Mouse (Mus musculus): ENCODE data around the gene Tssc4. TPM values are rescaled to one million over a fixed set of nuclear protein-coding genes. Genes with fewer than 3 reads are reported as not detected.

Gene Tssc4
- polyA plus RNA-seq, 1 experiment from 2014 or later = 94.5 TPM

DNA sequence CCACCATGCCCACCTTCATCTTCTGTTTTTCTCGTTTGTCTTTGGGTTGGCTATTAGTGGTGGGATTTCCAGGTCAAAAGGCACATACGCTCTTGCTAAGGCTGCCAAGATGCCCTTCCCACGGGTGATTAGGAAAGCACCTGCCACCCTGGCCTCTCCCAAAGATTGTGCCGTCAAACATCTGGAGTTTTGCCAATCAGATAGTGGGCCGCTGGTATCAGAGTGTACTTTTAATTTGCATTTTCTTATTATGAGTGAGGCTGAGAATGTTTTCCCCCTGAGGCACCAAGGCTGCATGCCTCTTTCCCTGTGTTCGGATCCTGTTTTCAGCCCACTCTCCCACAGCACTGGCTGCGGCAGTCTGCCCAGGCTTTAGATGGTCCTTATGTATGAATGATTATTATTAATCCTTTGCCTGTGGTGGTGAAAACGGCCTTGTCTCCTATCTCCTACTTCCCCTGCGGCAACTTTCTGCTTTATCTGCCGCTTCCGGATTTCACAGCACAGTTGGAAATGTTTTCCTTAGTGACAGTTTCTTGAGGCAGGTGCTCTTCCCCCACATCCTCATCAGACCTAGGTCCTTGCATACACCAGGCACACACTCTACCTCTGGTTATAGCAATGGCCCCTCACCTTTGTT, 36.3 kb downstream of the Tssc4 start:
- peaks cover 67% of the 10 kb centered on the region for H3K27me3 ChIP-seq (replicated peaks)
- no peaks in the 10 kb centered on the region for H3K9me3 ChIP-seq (replicated peaks)
- H3K36me3 ChIP-seq = no peaks in the 10 kb centered on the region
- no peak overlapping the region for H3K27ac ChIP-seq (replicated peaks)
- no peak overlapping the region for H3K9ac ChIP-seq (replicated peaks)
- WGBS = 72% methylated on average over 11 of the region's 11 CpGs
- H3K4me2 ChIP-seq = no peak overlapping the region
- peaks cover 10% of the 10 kb centered on the region for H3K4me1 ChIP-seq
- H3K4me3 ChIP-seq (replicated peaks) = no peak overlapping the region
- ATAC-seq (ENCODE audit: low FRiP score) = no peak

DNA sequence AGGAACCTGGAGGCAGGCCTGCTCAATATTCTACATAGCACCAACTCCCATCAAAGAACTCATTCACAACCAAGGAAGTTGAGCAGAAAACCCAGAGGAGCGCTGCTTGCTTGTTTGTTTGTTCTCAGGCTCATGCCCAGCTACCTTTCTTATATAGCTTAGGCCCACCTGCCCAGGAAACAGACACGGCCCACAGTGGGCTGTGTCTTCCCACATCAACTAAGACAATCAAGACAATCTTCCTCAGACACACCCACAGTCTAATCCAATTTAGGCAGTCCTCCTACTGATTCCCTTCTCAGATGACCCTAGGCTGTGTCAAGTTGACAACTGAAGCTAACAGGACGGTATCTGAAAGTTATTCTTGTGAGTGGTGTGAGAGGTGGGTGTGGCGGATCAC, 37.0 kb downstream of the Tssc4 start, which contains the start of gene Kcnq1:
Gene Kcnq1, plus strand, starts transcription at position 301 of the 400 bp plus-strand sequence.
- WGBS = 77% methylated on average over 4 of the region's 4 CpGs
- no peak within 1 kb of the TSS for H3K9ac ChIP-seq (replicated peaks)

DNA sequence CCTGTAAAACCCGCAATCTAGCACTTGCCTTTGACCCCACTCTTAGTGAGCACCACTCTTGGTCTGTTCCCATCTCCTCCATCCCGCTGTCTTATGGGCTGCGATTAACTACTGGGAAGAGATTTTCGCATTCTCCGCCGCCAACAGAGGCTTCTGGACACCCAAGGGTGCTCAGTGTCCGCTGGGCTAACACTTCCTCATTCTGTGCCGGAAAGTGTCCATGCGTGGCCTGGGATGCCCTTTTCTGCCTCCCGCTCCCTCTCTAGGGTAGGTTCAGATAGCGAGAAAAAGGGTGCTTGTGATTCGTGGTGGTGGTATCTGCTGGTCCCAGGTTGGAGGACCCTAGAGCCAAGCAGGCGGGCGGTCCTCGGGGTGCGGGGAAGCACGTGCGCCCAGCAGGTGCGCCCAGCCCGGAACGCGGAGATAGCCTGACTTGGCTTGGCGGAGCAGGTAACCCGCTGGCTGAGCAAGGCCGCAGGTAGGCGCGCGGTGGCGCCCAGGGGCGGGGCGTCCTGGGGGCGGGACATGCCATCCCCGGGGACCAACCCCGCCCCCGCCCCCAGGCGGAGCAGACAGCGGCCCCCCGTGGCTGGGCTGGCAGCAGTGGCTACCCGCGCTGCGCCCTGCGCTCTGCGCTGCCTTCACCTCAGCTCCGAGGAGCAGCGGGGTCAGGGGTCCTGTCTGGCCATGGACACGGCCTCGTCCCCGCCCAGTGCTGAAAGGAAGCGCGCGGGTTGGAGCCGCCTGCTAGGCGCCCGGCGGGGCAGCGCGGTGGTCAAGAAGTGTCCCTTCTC, 37.8 kb downstream of the Tssc4 start:
- Histone ChIP-seq H3K4me2 (peak overlapping the region; percentile 56), H3K27ac (replicated peaks) (no peak overlapping the region), H3K27me3 (replicated peaks) (peaks cover 67% of the 10 kb centered on the region), H3K9ac (replicated peaks) (no peak overlapping the region), H3K36me3 (no peaks in the 10 kb centered on the region), H3K4me1 (peaks cover 10% of the 10 kb centered on the region), H3K9me3 (replicated peaks) (no peaks in the 10 kb centered on the region), H3K4me3 (replicated peaks) (peak overlapping the region; percentile 31)
- 11% methylated on average over 49 of the region's 57 CpGs for WGBS
- ATAC-seq (ENCODE audit: low FRiP score) = no peak

More for the DNA sequence above, 37.0 kb downstream of the Tssc4 start, which contains the start of gene Kcnq1:
- no peaks in the 10 kb centered on the region for H3K36me3 ChIP-seq
- H3K27me3 ChIP-seq (replicated peaks) = peaks cover 67% of the 10 kb centered on the region
- peak within 1 kb of the TSS; percentile 56 for H3K4me2 ChIP-seq
- ATAC-seq (ENCODE audit: low FRiP score) = no peak
- peaks cover 10% of the 10 kb centered on the region for H3K4me1 ChIP-seq
- H3K27ac ChIP-seq (replicated peaks) = no peak within 1 kb of the TSS
- no peaks in the 10 kb centered on the region for H3K9me3 ChIP-seq (replicated peaks)
- H3K4me3 ChIP-seq (replicated peaks) = peak within 1 kb of the TSS; percentile 31

DNA sequence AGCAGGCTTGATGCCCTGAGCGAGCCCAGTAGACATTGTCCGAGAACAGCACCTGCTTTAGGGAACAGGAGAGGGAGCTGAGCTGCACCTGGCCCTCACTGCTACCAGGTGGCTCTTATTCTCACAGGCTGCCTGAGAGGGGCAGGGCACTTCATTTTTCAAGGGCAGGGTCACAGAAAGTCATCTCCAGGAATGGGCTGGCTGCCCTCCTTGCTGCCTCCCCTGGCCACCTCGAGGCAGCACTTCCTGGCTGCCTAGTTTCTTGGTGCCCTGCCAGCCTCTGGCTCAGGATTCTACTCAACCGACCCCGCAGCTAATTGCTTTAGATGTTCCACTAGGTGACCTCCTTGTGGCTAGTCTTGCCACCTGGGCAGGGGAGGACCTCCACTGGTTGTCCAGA, 39.2 kb downstream of the Tssc4 start:
- 46% methylated on average over 5 of the region's 5 CpGs for WGBS
- H3K9ac ChIP-seq (replicated peaks) = no peak overlapping the region
- no peaks in the 10 kb centered on the region for H3K9me3 ChIP-seq (replicated peaks)
- no peak overlapping the region for H3K27ac ChIP-seq (replicated peaks)
- H3K4me1 ChIP-seq = peaks cover 10% of the 10 kb centered on the region
- H3K27me3 ChIP-seq (replicated peaks) = peaks cover 62% of the 10 kb centered on the region
- no peak overlapping the region for H3K4me3 ChIP-seq (replicated peaks)
- H3K4me2 ChIP-seq = no peak overlapping the region
- ATAC-seq (ENCODE audit: low FRiP score) = no peak
- H3K36me3 ChIP-seq = no peaks in the 10 kb centered on the region

DNA sequence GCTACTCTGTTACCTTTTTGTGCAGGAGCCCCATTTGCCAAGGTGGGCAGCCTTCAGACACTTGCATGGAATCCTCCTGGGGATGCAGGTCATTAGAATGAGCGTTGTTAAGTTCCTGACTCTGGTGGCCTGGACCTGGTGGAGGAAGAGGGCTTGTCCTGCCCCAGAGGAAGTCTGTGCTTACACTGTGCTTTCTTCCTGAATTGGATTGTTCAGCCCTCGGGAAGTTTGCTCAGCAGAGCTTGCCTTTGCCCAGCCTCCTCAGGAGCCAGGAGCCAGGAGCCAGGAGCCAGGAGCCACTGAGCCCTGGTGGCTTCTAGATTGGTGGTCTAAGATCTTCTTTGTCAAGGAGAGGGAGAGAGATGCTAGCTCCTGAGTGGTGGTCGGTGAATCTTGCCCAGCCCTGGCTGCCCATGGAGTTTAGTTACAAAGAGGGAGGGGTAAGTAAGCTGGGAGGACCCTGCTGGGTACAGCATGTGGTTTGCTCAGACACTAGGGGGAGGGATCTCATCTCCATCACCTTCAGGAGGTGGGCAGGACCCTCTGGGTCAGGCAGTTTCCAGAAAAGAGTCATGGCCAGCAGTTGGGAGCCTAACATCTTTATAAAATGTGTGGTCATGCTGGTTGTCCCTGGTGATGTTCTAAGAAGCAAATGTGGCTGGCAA, 40.1 kb downstream of the Tssc4 start:
- 38% methylated on average over 3 of the region's 3 CpGs for WGBS
- Histone ChIP-seq H3K9me3 (replicated peaks) (no peaks in the 10 kb centered on the region), H3K4me3 (replicated peaks) (no peak overlapping the region), H3K9ac (replicated peaks) (no peak overlapping the region), H3K27ac (replicated peaks) (no peak overlapping the region), H3K4me1 (peaks cover 10% of the 10 kb centered on the region), H3K27me3 (replicated peaks) (peaks cover 58% of the 10 kb centered on the region), H3K36me3 (no peaks in the 10 kb centered on the region), H3K4me2 (no peak overlapping the region)
- no peak for ATAC-seq (ENCODE audit: low FRiP score)

DNA sequence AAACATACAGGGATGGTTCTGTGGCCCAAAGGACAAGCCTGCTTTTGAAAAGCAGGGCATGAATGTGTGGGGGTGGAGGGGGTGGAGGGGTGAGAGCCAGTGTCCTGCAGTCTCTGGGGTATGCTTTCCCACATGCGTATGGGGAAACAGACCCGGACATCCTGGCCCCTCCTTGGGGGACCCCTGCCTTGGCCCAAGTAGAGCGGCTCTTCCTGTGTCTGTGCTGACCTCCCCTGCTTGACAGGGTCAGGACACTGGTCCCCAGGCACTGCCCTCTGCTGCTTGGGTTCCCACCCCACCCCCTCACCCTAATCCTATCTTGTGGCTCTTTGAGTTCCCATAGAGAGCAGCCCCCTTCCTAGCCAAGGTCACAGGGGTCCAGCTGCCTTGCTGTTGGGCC, 40.6 kb downstream of the Tssc4 start:
- no peak overlapping the region for H3K4me3 ChIP-seq (replicated peaks)
- no peak overlapping the region for H3K9ac ChIP-seq (replicated peaks)
- no peak for ATAC-seq (ENCODE audit: low FRiP score)
- H3K36me3 ChIP-seq = no peaks in the 10 kb centered on the region
- H3K9me3 ChIP-seq (replicated peaks) = 0 out of 2 replicates have a peak, but pooled peaks cover under 1% of the 10 kb centered on the region
- WGBS = 89% methylated on average over 3 of the region's 3 CpGs
- no peak overlapping the region for H3K4me2 ChIP-seq
- H3K27ac ChIP-seq (replicated peaks) = no peak overlapping the region
- peaks cover 53% of the 10 kb centered on the region for H3K27me3 ChIP-seq (replicated peaks)
- H3K4me1 ChIP-seq = peaks cover 10% of the 10 kb centered on the region

DNA sequence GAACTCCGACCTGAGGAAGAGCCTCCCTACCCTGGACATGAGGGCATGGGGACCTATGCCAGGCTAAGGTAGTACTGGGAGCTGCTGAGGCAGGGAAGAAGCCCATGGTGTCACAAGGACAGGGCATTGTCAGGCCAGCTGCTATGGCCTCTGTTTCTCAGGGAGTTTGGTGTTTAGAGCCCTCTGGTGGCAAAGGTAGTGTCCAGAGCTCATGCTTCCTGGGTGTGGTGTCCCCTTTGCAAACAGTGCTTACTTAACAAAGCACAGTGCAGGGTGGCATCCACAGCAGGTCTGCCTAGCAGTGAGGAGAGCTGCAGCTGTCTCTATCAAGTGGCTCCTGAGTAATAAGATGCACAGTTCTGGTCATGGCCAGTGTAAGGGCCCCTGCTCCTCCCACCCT, 41.8 kb downstream of the Tssc4 start:
- Histone ChIP-seq H3K36me3 (no peaks in the 10 kb centered on the region), H3K4me3 (replicated peaks) (no peak overlapping the region)

DNA sequence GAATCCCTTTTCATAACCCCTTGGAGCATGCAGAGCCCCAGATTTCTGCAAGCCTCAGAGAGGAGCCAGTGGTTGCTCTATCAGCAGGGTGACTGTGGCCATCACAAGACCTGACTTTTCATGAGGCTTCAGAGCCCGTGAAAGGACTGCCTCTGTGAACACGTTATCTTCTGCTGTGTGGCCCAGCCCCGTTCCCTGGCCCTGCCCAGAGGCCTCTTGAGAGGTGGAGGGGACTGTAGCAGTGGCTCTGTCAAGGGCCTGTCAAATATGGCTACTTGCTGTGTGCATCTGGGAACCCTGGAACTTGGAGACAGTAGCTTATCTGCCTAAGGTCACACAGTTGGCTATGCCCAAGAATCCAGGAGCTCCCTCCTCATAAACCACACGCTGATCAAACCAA, 42.7 kb downstream of the Tssc4 start:
- no peak overlapping the region for H3K4me3 ChIP-seq (replicated peaks)
- no peaks in the 10 kb centered on the region for H3K36me3 ChIP-seq
- 0 out of 2 replicates have a peak, but pooled peaks cover 3% of the 10 kb centered on the region for H3K9me3 ChIP-seq (replicated peaks)
- peaks cover 9% of the 10 kb centered on the region for H3K4me1 ChIP-seq
- peaks cover 32% of the 10 kb centered on the region for H3K27me3 ChIP-seq (replicated peaks)
- no peak overlapping the region for H3K4me2 ChIP-seq
- no peak overlapping the region for H3K9ac ChIP-seq (replicated peaks)
- H3K27ac ChIP-seq (replicated peaks) = no peak overlapping the region
- ATAC-seq (ENCODE audit: low FRiP score) = no peak
- whole genome bisulfite sequencing = 75% methylated on average over 4 of the region's 4 CpGs

More for the DNA sequence above, 41.8 kb downstream of the Tssc4 start:
- Histone ChIP-seq H3K9ac (replicated peaks) (no peak overlapping the region), H3K4me2 (no peak overlapping the region), H3K27me3 (replicated peaks) (peaks cover 42% of the 10 kb centered on the region), H3K4me1 (peaks cover 10% of the 10 kb centered on the region), H3K27ac (replicated peaks) (no peak overlapping the region), H3K9me3 (replicated peaks) (0 out of 2 replicates have a peak, but pooled peaks cover 3% of the 10 kb centered on the region)
- 79% methylated on average over 1 of the region's 1 CpGs for WGBS
- no peak for ATAC-seq (ENCODE audit: low FRiP score)

DNA sequence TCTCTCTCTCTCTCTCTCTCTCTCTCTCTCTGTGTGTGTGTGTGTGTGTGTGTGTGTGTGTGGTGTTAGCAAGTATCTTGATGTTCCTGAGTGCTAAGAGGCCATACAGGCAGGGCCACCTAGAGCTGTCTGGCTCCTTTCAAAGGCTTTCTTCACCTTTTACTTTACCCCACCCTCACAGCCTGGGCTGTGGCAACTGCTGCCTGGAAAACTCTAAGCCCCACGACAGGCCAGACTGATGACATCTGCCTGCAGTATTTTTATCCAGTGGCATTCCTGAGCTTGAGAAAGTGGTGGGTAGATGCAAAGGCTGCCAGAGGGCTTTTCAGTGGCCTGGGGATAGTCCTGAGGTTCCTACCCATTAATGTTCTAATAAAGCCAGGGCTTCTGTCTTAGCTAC, 43.3 kb downstream of the Tssc4 start:
- H3K36me3 ChIP-seq = no peaks in the 10 kb centered on the region
- H3K4me1 ChIP-seq = peaks cover 2% of the 10 kb centered on the region
- no peak overlapping the region for H3K4me2 ChIP-seq
- peaks cover 26% of the 10 kb centered on the region for H3K27me3 ChIP-seq (replicated peaks)
- no peak for ATAC-seq (ENCODE audit: low FRiP score)
- WGBS = 48% methylated on average over 1 of the region's 1 CpGs
- no peak overlapping the region for H3K9ac ChIP-seq (replicated peaks)
- H3K9me3 ChIP-seq (replicated peaks) = 0 out of 2 replicates have a peak, but pooled peaks cover 3% of the 10 kb centered on the region
- H3K27ac ChIP-seq (replicated peaks) = no peak overlapping the region
- H3K4me3 ChIP-seq (replicated peaks) = no peak overlapping the region

DNA sequence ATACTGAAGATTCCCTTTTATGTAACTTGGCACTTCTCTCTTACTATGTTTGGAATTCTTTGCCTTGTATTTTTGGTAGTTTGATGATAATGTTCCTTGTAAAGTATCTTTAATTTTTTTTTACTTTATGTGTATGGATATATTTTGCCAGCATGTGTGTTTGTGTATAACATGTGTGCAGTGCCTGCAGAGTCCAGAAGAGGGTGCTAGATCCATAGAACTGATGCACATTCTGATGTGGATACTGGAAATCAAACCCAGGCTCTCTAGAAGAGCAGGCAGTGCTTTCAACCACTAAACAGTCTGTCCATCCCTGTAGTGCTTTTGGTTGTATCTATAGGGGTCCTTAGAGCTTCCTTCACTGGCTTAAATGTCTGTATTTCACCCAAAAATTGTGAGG, 45.7 kb downstream of the Tssc4 start:
- Histone ChIP-seq H3K27me3 (replicated peaks) (peaks cover 3% of the 10 kb centered on the region; the same call in 1 of the 2 replicates), H3K36me3 (no peaks in the 10 kb centered on the region), H3K4me2 (no peak overlapping the region), H3K9me3 (replicated peaks) (0 out of 2 replicates have a peak, but pooled peaks cover 3% of the 10 kb centered on the region), H3K27ac (replicated peaks) (no peak overlapping the region), H3K4me1 (0 out of 2 replicates have a peak, but pooled peaks cover 3% of the 10 kb centered on the region), H3K9ac (replicated peaks) (no peak overlapping the region), H3K4me3 (replicated peaks) (no peak overlapping the region)
- no peak for ATAC-seq (ENCODE audit: low FRiP score)

DNA sequence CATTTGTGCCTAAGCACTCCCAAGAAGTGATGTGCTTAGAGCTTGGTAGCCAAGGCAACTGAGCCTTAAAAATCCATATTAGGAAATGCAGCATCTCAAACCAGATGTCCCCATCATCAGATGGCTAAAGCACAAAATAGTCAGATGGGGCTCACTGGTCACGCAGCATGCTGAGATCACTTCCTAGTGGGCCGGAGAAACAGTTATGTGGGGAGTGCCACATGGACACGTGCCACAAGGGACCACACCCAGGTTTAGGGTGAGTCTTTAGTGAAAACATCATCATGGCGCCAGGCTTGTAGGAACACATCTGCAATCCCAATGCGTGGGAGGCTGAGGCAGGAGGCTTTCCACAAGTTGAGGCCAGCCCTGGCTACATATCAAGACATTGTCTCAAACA, 47.5 kb downstream of the Tssc4 start:
- Histone ChIP-seq H3K4me1 (0 out of 2 replicates have a peak, but pooled peaks cover 4% of the 10 kb centered on the region), H3K4me2 (no peak overlapping the region), H3K27me3 (replicated peaks) (no peaks in the 10 kb centered on the region; the same call in 1 of the 2 replicates), H3K36me3 (no peaks in the 10 kb centered on the region), H3K9me3 (replicated peaks) (0 out of 2 replicates have a peak, but pooled peaks cover 3% of the 10 kb centered on the region), H3K9ac (replicated peaks) (no peak overlapping the region), H3K27ac (replicated peaks) (no peak overlapping the region), H3K4me3 (replicated peaks) (no peak overlapping the region)
- WGBS = 89% methylated on average over 5 of the region's 5 CpGs
- no peak for ATAC-seq (ENCODE audit: low FRiP score)
